Mouse (Mus musculus) heart, postnatal 0 days (tissue): Measurements from ENCODE around the gene Smim1. TPM values are rescaled to one million over a fixed set of nuclear protein-coding genes. Genes with fewer than 3 reads are reported as not detected.

Experiments
- ATAC-seq: fragments of 200-750 bp; cut with Nextera tagmentation; 2 replicates; pipeline ENCODE4 v1.8.0; 2017; ENCODE audit warnings: low read depth, moderate number of reproducible peaks, moderate library complexity; ENCODE audit not compliant: insufficient read depth
- DNase-seq: peaks from one replicate; pipeline ENCODE4 v3.0.0-alpha.2; 2016; ENCODE audit warnings: low spot score
- H3K27ac ChIP-seq: fragments of 300-500 bp; sonication (generic); 2 replicates; pipeline ENCODE4 v1.5.1; 2014; ENCODE audit warnings: low read depth, mild to moderate bottlenecking
- H3K27me3 ChIP-seq: fragments of 300-500 bp; sonication (generic); 2 replicates; pipeline ENCODE4 v1.6.1; 2014; ENCODE audit warnings: low read length, mixed read lengths; ENCODE audit not compliant: control insufficient read depth, insufficient read depth
- H3K36me3 ChIP-seq: fragments of 300-500 bp; sonication (generic); replicated peaks from 2 replicates; pipeline ENCODE4 v1.6.1; 2014; ENCODE audit warnings: low read length, mixed read lengths; ENCODE audit not compliant: control insufficient read depth, insufficient read depth
- H3K4me1 ChIP-seq: fragments of 300-500 bp; sonication (generic); 2 replicates; pipeline ENCODE4 v1.6.1; 2014; ENCODE audit warnings: antibody characterized with exemption; ENCODE audit not compliant: control insufficient read depth, insufficient read depth
- H3K4me2 ChIP-seq: fragments of 300-500 bp; sonication (generic); 2 replicates; pipeline ENCODE4 v1.6.1; 2014; ENCODE audit warnings: low read depth, mild to moderate bottlenecking, low read length, moderate library complexity
- H3K4me3 ChIP-seq: fragments of 300-500 bp; sonication (generic); 2 replicates; pipeline ENCODE4 v1.5.1; 2014; ENCODE audit warnings: low read depth, low read length
- H3K9ac ChIP-seq: fragments of 300-500 bp; sonication (generic); replicated peaks from 2 replicates; pipeline ENCODE4 v1.6.1; 2014; ENCODE audit warnings: low read depth, low read length, mixed read lengths
- H3K9me3 ChIP-seq: fragments of 300-500 bp; sonication (generic); replicated peaks from 2 replicates; pipeline ENCODE4 v1.6.1; 2016; ENCODE audit warnings: low read length; ENCODE audit not compliant: control insufficient read depth
- CTCF ChIP-seq: IDR thresholded peaks from 2 replicates; pipeline ENCODE4 v1.5.1; 2016; ENCODE audit warnings: antibody characterized with exemption, control low read depth, low read depth
- EP300 ChIP-seq: IDR thresholded peaks from 2 replicates; pipeline ENCODE4 v1.6.1; 2016; ENCODE audit warnings: antibody characterized with exemption, low read depth
- WGBS: fragments of 180-500 bp; shearing (Covaris S2); extraction: QIAGEN DNeasy Blood & Tissue Kit; methylation state at CpG from one replicate; pipeline ENCODE4 v1.1.7; 2014; 5-methylcytosine and 5-hydroxymethylcytosine counted together
- polyA plus RNA-seq: library from polyadenylated mRNA; unstranded; fragments of >200 nt; fragmentation: Nextera tagmentation; extraction: Ambion mirVana; gene quantifications from 2 replicates; pipeline ENCODE4 v1.2.1, GENCODE M21; 2015
- total RNA-seq: library from RNA; depleted of rRNA; stranded (reverse); fragments of >200 nt; gene quantifications from 2 replicates; pipeline ENCODE4 v1.2.3, GENCODE M21; 2014; ENCODE audit warnings: low replicate concordance

Gene Smim1
- total and polyA plus RNA-seq, 2 experiments from 2014 or later = 15.9 to 23.8 TPM

DNA sequence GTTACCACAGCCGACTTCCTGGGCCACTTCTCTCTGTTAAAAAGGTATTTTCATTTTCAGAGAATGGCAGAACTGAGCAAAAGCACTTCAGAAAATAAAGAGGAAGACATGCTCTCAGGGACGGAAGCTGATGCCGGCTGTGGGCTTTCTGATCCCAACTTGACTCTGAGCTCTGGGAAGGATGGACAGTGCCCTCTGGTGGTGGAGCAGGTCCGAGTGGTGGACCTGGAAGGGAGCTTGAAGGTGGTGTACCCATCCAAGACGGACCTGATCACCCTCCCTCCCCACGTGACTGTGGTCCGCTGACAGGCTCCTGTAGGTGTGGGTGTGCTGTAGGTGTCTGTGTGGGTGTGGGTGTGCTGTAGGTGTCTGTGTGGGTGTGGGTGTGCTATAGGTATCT lies 6.5 kb downstream of the Smim1 start:
- no peak for ATAC-seq
- H3K36me3 ChIP-seq = peaks cover 70% of the 10 kb centered on the region
- no peaks in the 10 kb centered on the region for H3K9me3 ChIP-seq
- TF ChIP-seq EP300 (no peak), CTCF (peak; percentile 50)
- WGBS = 67% methylated on average over 7 of the region's 7 CpGs
- no peak overlapping the region for H3K27ac ChIP-seq
- no peak overlapping the region for H3K4me2 ChIP-seq
- DNase-seq = no peak
- H3K9ac ChIP-seq = no peak overlapping the region
- peaks cover 10% of the 10 kb centered on the region for H3K4me1 ChIP-seq
- H3K4me3 ChIP-seq = no peak overlapping the region
- no peaks in the 10 kb centered on the region for H3K27me3 ChIP-seq

DNA sequence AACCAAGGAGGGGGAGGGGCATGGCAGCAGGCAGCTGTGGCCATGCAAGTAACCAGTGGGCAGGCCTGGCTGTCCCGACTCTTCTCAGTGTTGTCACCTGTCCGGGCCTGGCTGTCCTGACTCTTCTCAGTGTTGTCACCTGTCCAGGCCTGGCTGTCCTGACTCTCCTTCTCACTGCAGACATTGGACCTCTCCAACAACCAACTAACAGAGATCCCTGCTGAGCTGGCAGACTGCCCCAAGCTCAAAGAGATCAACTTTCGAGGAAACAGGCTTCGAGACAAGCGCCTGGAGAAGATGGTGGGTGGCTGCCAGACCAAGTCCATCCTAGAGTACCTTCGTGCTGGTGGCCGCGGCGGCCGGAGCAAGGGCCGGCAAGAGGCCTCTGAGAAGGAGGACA lies 10.6 kb downstream of the Smim1 start:
- Histone ChIP-seq H3K27ac (no peak overlapping the region), H3K9ac (no peak overlapping the region), H3K4me1 (peaks cover 17% of the 10 kb centered on the region), H3K36me3 (peaks cover 60% of the 10 kb centered on the region), H3K4me2 (no peak overlapping the region), H3K4me3 (no peak overlapping the region), H3K27me3 (no peaks in the 10 kb centered on the region), H3K9me3 (no peaks in the 10 kb centered on the region)
- 96% methylated on average over 11 of the region's 11 CpGs for WGBS
- no peak for ATAC-seq
- TF ChIP-seq CTCF = no peak
- TF ChIP-seq EP300 = no peak
- DNase-seq = no peak

DNA sequence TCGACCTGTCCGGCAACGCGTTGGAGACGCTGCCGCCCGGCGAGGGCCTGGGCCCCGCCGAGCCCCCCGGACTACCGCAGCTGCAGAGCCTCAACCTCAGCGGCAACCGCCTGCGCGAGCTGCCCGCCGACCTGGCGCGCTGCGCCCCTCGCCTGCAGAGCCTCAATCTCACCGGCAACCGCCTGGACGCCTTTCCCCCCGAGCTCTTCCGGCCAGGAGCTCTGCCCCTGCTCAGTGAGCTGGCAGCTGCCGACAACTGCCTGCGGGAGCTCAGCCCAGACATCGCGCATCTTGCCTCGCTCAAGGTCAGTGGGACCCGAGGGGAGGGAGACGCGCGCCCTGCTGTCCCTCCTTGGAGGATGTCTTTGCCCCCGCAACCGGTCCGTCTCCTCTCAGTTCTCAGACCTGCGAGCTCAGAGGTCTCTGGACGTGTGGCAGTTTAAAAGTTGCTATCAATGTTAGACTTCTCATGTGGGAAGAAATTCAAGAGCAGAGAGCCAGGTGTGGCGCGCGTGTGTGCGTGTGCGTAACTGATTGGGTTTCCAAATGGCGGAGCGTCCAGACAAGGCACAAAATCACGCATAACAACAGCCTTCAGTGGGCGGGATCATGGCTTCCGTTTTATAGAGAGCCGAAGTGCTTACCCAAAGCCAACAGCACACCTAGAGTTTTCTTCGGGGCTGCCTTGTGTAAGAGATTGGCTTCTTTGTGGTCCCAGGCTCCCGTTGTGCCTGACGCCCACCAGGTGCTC lies 13.7 kb downstream of the Smim1 start:
- ATAC-seq (peak; percentile 6; the same call in 1 of the 2 replicates), DNase-seq (no peak)
- peak overlapping the region; percentile 76 for H3K27ac ChIP-seq
- H3K9ac ChIP-seq = peak overlapping the region; percentile 97
- H3K4me3 ChIP-seq = peak overlapping the region; percentile 99
- WGBS = 2% methylated on average over 51 of the region's 55 CpGs
- H3K27me3 ChIP-seq = no peaks in the 10 kb centered on the region
- TF ChIP-seq CTCF (no peak), EP300 (no peak)
- no peaks in the 10 kb centered on the region for H3K9me3 ChIP-seq
- H3K4me2 ChIP-seq = peak overlapping the region; percentile 98
- peaks cover 33% of the 10 kb centered on the region for H3K36me3 ChIP-seq
- H3K4me1 ChIP-seq = peaks cover 17% of the 10 kb centered on the region

DNA sequence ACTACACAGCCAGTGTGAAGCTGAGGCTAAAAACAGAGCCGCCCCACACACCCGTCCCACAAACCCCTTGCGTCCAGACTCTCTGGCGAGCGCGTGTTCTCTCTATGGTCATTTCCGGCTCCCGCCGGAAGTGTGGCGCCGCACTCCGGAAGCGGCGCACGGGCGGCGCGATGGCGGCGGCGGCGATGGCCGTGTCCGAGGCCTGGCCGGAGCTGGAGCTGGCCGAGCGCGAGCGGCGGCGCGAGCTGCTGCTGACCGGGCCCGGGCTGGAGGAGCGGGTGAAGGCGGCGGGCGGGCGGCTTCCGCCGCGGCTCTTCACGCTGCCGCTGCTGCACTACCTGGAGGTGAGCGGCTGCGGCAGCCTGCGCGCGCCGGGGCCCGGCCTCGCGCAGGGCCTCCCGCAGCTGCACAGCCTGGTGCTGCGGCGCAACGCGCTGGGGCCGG lies 14.4 kb downstream of the Smim1 start, which contains the start of gene Lrrc47:
Gene Lrrc47, plus strand, starts transcription at position 86 of the 444 bp plus-strand sequence.
- peaks cover 33% of the 10 kb centered on the region for H3K36me3 ChIP-seq
- DNase-seq (peak; percentile 91), ATAC-seq (peak; percentile 95)
- H3K27ac ChIP-seq = peak within 1 kb of the TSS; percentile 76
- H3K9me3 ChIP-seq = no peaks in the 10 kb centered on the region
- peak within 1 kb of the TSS; percentile 97 for H3K9ac ChIP-seq
- under 1% methylated on average over 51 of the region's 59 CpGs for WGBS
- H3K27me3 ChIP-seq = no peaks in the 10 kb centered on the region
- peaks cover 17% of the 10 kb centered on the region for H3K4me1 ChIP-seq
- TF ChIP-seq CTCF (0 out of 2 replicates have a peak, but pooled peaks have one; percentile 2), EP300 (no peak)
- peak within 1 kb of the TSS; percentile 98 for H3K4me2 ChIP-seq
- H3K4me3 ChIP-seq = peak within 1 kb of the TSS; percentile 99

DNA sequence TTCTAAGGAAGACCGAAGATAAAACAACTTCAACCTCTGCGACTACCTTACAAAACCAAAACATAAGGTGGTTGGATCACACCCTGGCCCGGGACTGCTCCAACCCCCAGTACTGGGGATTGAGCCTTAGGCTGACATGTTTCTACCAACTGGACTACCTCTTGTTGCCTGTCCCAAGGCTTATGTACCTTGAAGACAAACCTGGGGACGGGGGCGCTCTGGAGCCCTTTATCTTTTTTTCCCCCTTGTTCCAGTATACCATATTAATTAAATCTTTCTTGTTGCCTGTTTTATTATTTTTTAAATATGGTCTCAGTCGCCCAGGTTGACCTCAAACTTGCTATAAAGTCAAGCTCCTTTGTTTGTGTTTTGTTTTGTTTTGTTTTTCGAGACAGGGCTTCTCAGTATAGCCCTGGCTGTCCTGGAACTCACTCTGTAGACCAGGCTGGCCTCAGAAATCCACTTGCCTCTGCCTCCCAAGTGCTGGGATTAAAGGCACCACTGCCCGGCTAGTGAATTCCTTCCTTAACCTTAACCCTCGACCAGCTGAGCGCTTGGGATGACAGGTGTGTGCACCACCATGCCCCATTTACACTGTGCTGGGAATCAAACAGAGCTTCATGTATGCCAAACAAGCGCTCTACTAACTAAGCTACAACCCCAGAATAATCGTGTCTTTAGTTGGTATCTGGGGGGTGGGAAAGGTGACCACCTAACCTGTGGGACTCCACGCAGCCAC lies 15.0 kb downstream of the Smim1 start:
- H3K27ac ChIP-seq = 0 out of 2 replicates have a peak overlapping the region, but pooled peaks have one; percentile 14

More for the DNA sequence above, 15.0 kb downstream of the Smim1 start:
- Histone ChIP-seq H3K4me3 (peak overlapping the region; percentile 99), H3K4me1 (peaks cover 17% of the 10 kb centered on the region), H3K9me3 (no peaks in the 10 kb centered on the region), H3K9ac (peak overlapping the region; percentile 97; the same call in 1 of the 2 replicates), H3K27me3 (no peaks in the 10 kb centered on the region), H3K36me3 (peaks cover 33% of the 10 kb centered on the region), H3K4me2 (peak overlapping the region; percentile 98)
- DNase-seq = no peak
- WGBS = 28% methylated on average over 13 of the region's 13 CpGs
- ATAC-seq = peak; percentile 13; the same call in 1 of the 2 replicates
- no peak for TF ChIP-seq CTCF
- TF ChIP-seq EP300 = no peak
